Mouse (Mus musculus) CD4-positive, CD25-positive, alpha-beta regulatory T cell, adult 9 weeks (primary cell): Measurements from ENCODE around the gene H2-Aa. TPM values are rescaled to one million over a fixed set of nuclear protein-coding genes. Genes with fewer than 3 reads are reported as not detected.

Source experiments
- polyA plus RNA-seq: library from polyadenylated mRNA; unstranded; fragments of 100-300 nt; shearing (Covaris generic); gene quantifications from one replicate; pipeline ENCODE4 v1.2.1, GENCODE M21; 2017

H2-Aa gene
- polyA plus RNA-seq = 15.2 TPM

GRCm38 (mm10) chr17:34287648-34288047, at the start of gene H2-Aa:
TSS of gene H2-Aa (minus strand) at chr17:34287823.

DNA sequence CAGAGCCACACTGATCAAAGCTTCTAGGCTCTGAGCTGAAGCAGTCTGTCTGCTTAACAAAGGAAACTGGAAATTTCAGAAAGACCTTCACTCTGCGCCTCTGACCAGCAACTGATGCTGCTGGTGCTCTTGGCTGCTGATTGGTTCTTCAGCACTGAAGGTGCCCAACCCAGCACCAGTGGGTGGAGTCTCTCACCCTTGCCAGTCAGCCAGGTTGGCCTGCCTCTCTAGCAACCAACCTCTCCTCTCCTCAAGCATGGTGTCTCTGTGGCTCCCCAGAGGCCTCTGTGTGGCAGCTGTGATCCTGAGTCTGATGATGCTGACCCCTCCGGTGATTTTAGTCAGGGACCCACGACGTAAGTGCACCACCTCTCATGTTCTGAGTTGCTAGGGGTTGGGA, 37.8 kb upstream of the H2-Aa start, which contains the start of gene H2-Eb2:
TSS of gene H2-Eb2 (plus strand) at position 230 of the 400 bp plus-strand sequence.

GRCm38 (mm10) chr17:34305380-34306030, 17.9 kb upstream of the H2-Aa start, which contains the start of gene H2-Eb1:
TSS of gene H2-Eb1 (plus strand) at chr17:34305867.

DNA sequence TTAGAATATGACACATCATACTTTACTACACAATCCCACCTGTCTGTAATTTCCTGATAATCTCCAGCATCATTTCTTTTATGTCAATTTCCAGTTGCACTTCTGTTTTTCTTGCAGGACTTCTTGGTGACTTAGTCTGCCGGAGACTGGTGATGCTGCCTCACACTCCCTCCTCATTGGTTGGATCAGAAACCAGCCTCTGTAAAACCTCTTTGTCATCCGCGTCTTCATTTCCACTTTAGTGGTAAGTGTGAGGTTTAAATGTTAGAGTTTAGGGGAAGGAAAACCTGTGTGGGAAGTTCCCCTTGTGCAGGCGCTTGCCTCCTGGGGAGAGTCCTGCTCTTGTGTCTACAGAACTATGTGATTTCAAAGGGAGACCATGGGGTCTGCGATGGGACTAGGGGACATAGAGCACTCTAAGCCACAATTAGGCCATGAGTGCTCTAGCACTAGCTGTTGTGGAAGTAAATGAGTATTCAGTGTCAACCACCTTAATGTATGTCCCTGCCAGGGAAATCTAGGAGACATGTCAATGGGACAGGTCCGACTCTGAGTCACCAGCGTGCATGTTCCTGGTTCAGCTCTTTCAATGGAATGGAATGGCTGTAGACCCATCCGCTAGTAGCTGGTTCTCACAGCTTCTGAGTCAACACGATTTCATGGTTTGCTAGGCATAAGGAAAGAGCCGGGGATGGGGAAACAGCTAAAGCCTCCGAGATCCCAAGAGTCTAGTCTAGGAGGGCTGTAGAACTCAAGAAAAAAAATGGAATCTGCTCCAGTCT, 29.8 kb downstream of the H2-Aa start, which contains the start of gene H2-Ab1:
TSS of gene H2-Ab1 (plus strand) at position 96 of the 782 bp plus-strand sequence.

DNA sequence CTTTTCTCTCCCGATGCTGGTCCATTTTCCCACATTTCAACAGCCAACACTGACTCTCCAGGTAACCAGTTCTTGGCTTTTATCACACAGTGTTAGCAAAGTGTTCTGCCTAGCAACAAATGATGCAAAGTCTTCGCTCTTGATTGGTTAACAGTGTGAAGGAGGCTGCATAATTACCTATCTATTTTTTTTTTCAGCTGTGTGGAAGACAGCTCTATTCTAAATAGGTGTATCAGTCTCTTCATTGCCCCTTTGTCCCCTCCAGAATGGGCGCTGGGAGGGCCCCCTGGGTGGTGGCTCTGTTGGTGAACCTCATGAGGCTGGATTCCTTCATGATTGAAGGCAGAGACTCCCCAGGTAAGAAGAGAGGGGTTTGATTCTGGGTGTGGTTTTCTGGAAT, 48.9 kb downstream of the H2-Aa start, which contains the start of gene H2-Ob:
TSS of gene H2-Ob (plus strand) at position 198 of the 400 bp plus-strand sequence.

Other genes starting within 250 kb of the H2-Aa start
- 2.1 TPM for gene Col11a2, start 248.4 kb downstream of the H2-Aa start, polyA plus RNA-seq
- 37.0 TPM for gene H2-Oa, start 195.5 kb downstream of the H2-Aa start, polyA plus RNA-seq
- gene H2-DMa, start 168.3 kb downstream of the H2-Aa start, polyA plus RNA-seq = 119 TPM
- gene Brd2, start 165.2 kb downstream of the H2-Aa start, polyA plus RNA-seq = 109 TPM
- gene H2-DMb2, start 144.5 kb downstream of the H2-Aa start, polyA plus RNA-seq = 5.8 TPM
- gene H2-DMb1, start 134.8 kb downstream of the H2-Aa start, polyA plus RNA-seq = 1.5 TPM
- 423 TPM for gene Tap1, start 100.3 kb downstream of the H2-Aa start, polyA plus RNA-seq
- gene Psmb9, start 100.1 kb downstream of the H2-Aa start, polyA plus RNA-seq = 573 TPM
- 1,461 TPM for gene Psmb8, start 90.1 kb downstream of the H2-Aa start, polyA plus RNA-seq
- gene Tap2, start 84.3 kb downstream of the H2-Aa start, polyA plus RNA-seq = 432 TPM
- 94.0 TPM for gene H2-Ob, start 48.9 kb downstream of the H2-Aa start, polyA plus RNA-seq
- gene H2-Ab1, start 30.1 kb downstream of the H2-Aa start, polyA plus RNA-seq = 19.6 TPM
- 10.9 TPM for gene H2-Eb1, start 18.0 kb upstream of the H2-Aa start, polyA plus RNA-seq
- 0.07 TPM for gene H2-Eb2, start 37.8 kb upstream of the H2-Aa start, polyA plus RNA-seq
- 0.46 TPM for gene Btnl2, start 67.0 kb upstream of the H2-Aa start, polyA plus RNA-seq
- not detected for gene Btnl1, start 89.3 kb upstream of the H2-Aa start, polyA plus RNA-seq
- gene BC051142, start 111.0 kb upstream of the H2-Aa start, polyA plus RNA-seq = 2.0 TPM
- not detected for gene Btnl4, start 189.5 kb upstream of the H2-Aa start, polyA plus RNA-seq
- not detected for gene Btnl6, start 229.5 kb upstream of the H2-Aa start, polyA plus RNA-seq